Mouse (Mus musculus) MEL (cell line): Measurements from ENCODE around the gene Txnrd1.

ENCODE experiments used
- E2F4 ChIP-seq: IDR thresholded peaks from 2 replicates; pipeline ENCODE4 v1.6.1; 2011; ENCODE audit warnings: low read depth, low read length, improper control_type of control experiment, borderline replicate concordance
- MAFK ChIP-seq: IDR thresholded peaks from 2 replicates; pipeline ENCODE4 v1.6.1; 2011; ENCODE audit warnings: low read depth, mild to moderate bottlenecking, low read length, improper control_type of control experiment, borderline replicate concordance
- POLR2A ChIP-seq, 2 experiments: IDR thresholded peaks; 2 replicates each; pipeline ENCODE4 v1.6.1; 2011 to 2012; ENCODE audit warnings: low read length in 2 of 2, mild to moderate bottlenecking in 2 of 2, control low read depth in 1 of 2, improper control_type of control experiment in 1 of 2, low read depth in 1 of 2, moderate library complexity in 1 of 2; ENCODE audit not compliant: control insufficient read depth in 1 of 2, insufficient read depth in 1 of 2, poor library complexity in 1 of 2

DNA sequence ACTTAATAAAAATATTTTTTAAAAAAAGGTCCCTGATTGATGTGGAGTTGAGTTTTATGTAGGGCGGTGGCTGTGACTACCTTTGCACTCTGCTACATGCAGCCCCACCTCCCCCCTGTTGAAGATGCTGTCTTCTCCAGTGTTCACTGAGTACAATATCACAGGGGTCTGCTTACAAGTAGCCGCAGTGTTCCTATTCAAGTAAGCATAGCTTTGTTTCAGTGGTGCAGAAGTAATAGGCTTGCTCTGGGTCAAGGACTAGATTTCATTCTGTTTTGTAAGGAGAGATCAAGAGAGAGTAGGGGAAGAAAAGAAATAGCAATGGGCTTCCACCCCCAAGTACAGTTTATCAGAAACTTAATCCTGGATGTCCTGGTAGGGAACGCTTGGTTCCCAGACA, 16.2 kb upstream of the Txnrd1 start:
- no peak for TF ChIP-seq E2F4
- no peak for TF ChIP-seq POLR2A (IDR thresholded peaks at IDR 0.05; ENCODE audit: control insufficient read depth in 1 of 2, insufficient read depth in 1 of 2, low read depth in 1 of 2, low read length in 2 of 2, poor library complexity in 1 of 2)
- no peak for TF ChIP-seq MAFK
